Mouse (Mus musculus): Measurements from ENCODE around the gene Mertk. TPM values are rescaled to one million over a fixed set of nuclear protein-coding genes. Genes with fewer than 3 reads are reported as not detected.

Gene Mertk
- total and polyA plus RNA-seq, 3 experiments = 0.05 TPM; not detected in 2

DNA sequence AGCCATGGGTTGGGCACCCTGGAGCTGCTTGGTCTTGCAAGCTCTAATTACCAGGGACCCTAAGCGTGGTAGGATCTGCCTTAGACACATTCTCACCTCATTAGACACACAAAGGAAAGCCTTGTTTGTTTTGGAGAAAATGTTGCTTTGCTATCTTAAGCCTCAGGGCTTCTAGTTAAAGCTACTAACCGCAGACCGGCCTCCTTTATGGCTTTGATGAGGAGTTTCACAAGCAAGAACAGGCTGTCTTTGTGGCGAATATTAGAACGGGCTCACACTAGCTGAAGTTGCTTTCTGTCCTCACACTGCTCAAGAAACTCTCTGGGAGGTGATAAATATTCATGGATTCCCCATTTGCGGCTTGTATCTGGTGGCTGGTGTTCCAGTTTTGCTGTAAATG lies 10.5 kb downstream of the Mertk start:
- Histone ChIP-seq H3K27me3 (replicated peaks) (no peaks in the 10 kb centered on the region), H3K4me3 (replicated peaks in 1 of 3; ENCODE audit: low read depth in 2 of 3, low read length in 2 of 3, poor library complexity in 1 of 3) (no peak overlapping the region), H3K79me2 (replicated peaks; ENCODE audit: control insufficient read depth, extremely low read depth, insufficient read depth, poor library complexity, severe bottlenecking) (no peaks in the 10 kb centered on the region), H3K36me3 (replicated peaks in 1 of 2; ENCODE audit: control insufficient read depth in 1 of 2, insufficient read depth in 1 of 2, low read length in 1 of 2) (no peaks in the 10 kb centered on the region), H3K4me1 (ENCODE audit: control insufficient read depth in 1 of 2, insufficient read depth in 2 of 2) (peaks cover 0 to 2% of the 10 kb centered on the region in 2 experiments; a peak in 2 of 4 replicates), H3K4me2 (ENCODE audit: insufficient read depth, low read depth, poor library complexity, severe bottlenecking) (peak overlapping the region; percentile 58; the same call in 1 of the 2 replicates), H3K9ac (ENCODE audit: insufficient read depth, low read depth) (no peak overlapping the region), H3K27ac (ENCODE audit: insufficient read depth, low read depth) (no peak overlapping the region), H3K9me3 (replicated peaks; ENCODE audit: low read length) (no peaks in the 10 kb centered on the region)
- dilution Hi-C loops (cut with MboI; ENCODE audit: extremely low pct_ligation_motif_present, extremely low pct_unique_long_range_greater_than_20kb, low sequenced_read_pairs) = no loop called here
- TF ChIP-seq RAD21 (IDR thresholded peaks at IDR 0.05; ENCODE audit: low read depth, low read length) (no peak), MAZ (IDR thresholded peaks at IDR 0.05; ENCODE audit: low read depth, low read length) (no peak), POLR2AphosphoS2 (IDR thresholded peaks at IDR 0.05; ENCODE audit: low read depth, low read length) (no peak), USF2 (conservative IDR thresholded peaks at IDR 0.05; ENCODE audit: low read depth, low read length) (no peak), KAT2A (IDR thresholded peaks at IDR 0.05; ENCODE audit: insufficient replicate concordance, low read length) (no peak), EP300 (IDR thresholded peaks at IDR 0.05; ENCODE audit: low read length) (no peak; the same call in 1 of the 2 replicates), TBP (conservative IDR thresholded peaks at IDR 0.05; ENCODE audit: low read depth, low read length) (no peak), ELF1 (IDR thresholded peaks at IDR 0.05; ENCODE audit: low read depth, low read length) (no peak), JUND (conservative IDR thresholded peaks at IDR 0.05; ENCODE audit: low read depth, low read length) (no peak)
- no peak for DNase-seq (ENCODE audit: extremely low read depth)
- in situ Hi-C loops (cut with MboI; ENCODE audit: low pct_ligation_motif_present, low pct_unique_long_range_greater_than_20kb, low sequenced_read_pairs) = no loop called here

GRCm38 (mm10) chr2:128710609-128711008 lies 11.9 kb downstream of the Mertk start:
- dilution Hi-C loops (cut with MboI; ENCODE audit: extremely low pct_ligation_motif_present, extremely low pct_unique_long_range_greater_than_20kb, low sequenced_read_pairs) = no loop called here
- no peak overlapping the region for H3K27ac ChIP-seq (ENCODE audit: insufficient read depth, low read depth)

More at GRCm38 (mm10) chr2:128710609-128711008, 11.9 kb downstream of the Mertk start:
- no peak for TF ChIP-seq ZMIZ1 (IDR thresholded peaks at IDR 0.05; ENCODE audit: low read depth, low read length)
- no peak for TF ChIP-seq HCFC1 (IDR thresholded peaks at IDR 0.05; ENCODE audit: low read depth, low read length)
- TF ChIP-seq POLR2AphosphoS2 (IDR thresholded peaks at IDR 0.05; ENCODE audit: low read depth, low read length) = no peak
- TF ChIP-seq KAT2A (IDR thresholded peaks at IDR 0.05; ENCODE audit: insufficient replicate concordance, low read length) = no peak
- TF ChIP-seq RCOR1 (conservative IDR thresholded peaks at IDR 0.05; ENCODE audit: low read depth, low read length) = no peak
- TF ChIP-seq POLR2A (IDR thresholded peaks at IDR 0.05; ENCODE audit: low read depth, low read length) = no peak
- TF ChIP-seq UBTF (IDR thresholded peaks at IDR 0.05; ENCODE audit: low read depth, low read length) = no peak
- TF ChIP-seq JUND (conservative IDR thresholded peaks at IDR 0.05; ENCODE audit: low read depth, low read length) = no peak
- no peak for TF ChIP-seq MAZ (IDR thresholded peaks at IDR 0.05; ENCODE audit: low read depth, low read length)
- no peak for TF ChIP-seq CHD2 (IDR thresholded peaks at IDR 0.05; ENCODE audit: low read length)
- no peak for TF ChIP-seq MAX (IDR thresholded peaks at IDR 0.05; ENCODE audit: low read length)
- TF ChIP-seq EP300 (IDR thresholded peaks at IDR 0.05; ENCODE audit: low read length) = no peak
- no peak for TF ChIP-seq NELFE (IDR thresholded peaks at IDR 0.05; ENCODE audit: low read depth, low read length)
- TF ChIP-seq USF1 (IDR thresholded peaks at IDR 0.05; ENCODE audit: low read depth, low read length) = no peak
- no peak for TF ChIP-seq CTCF (conservative IDR thresholded peaks at IDR 0.05 in 1 of 2, IDR thresholded peaks at IDR 0.05 in 1 of 2; ENCODE audit: low read depth in 2 of 2, low read length in 2 of 2)
- Histone ChIP-seq H3K4me3 (replicated peaks in 1 of 3; ENCODE audit: low read depth in 2 of 3, low read length in 2 of 3, poor library complexity in 1 of 3) (no peak overlapping the region), H3K4me1 (ENCODE audit: control insufficient read depth in 1 of 2, insufficient read depth in 2 of 2) (peaks cover 0 to 2% of the 10 kb centered on the region in 2 experiments; a peak in 2 of 4 replicates), H3K79me2 (replicated peaks; ENCODE audit: control insufficient read depth, extremely low read depth, insufficient read depth, poor library complexity, severe bottlenecking) (no peaks in the 10 kb centered on the region), H3K9ac (ENCODE audit: insufficient read depth, low read depth) (no peak overlapping the region), H3K27me3 (replicated peaks) (no peaks in the 10 kb centered on the region), H3K9me3 (replicated peaks; ENCODE audit: low read length) (no peaks in the 10 kb centered on the region), H3K4me2 (ENCODE audit: insufficient read depth, low read depth, poor library complexity, severe bottlenecking) (no peak overlapping the region), H3K36me3 (replicated peaks in 1 of 2; ENCODE audit: control insufficient read depth in 1 of 2, insufficient read depth in 1 of 2, low read length in 1 of 2) (no peaks in the 10 kb centered on the region)
- in situ Hi-C loops (cut with MboI; ENCODE audit: low pct_ligation_motif_present, low pct_unique_long_range_greater_than_20kb, low sequenced_read_pairs) = no loop called here
- DNase-seq (ENCODE audit: extremely low read depth) = no peak
